Mouse (Mus musculus) heart, embryonic 11.5 days (tissue): ENCODE data around the gene Tsc22d4. TPM values are rescaled to one million over a fixed set of nuclear protein-coding genes. Genes with fewer than 3 reads are reported as not detected.
A peak's percentile ranks its signal among the peaks of the same experiment; 100 is the strongest.

Experiments used
- ATAC-seq: fragments of 200-750 bp; cut with Nextera tagmentation; replicated peaks from 2 replicates; pipeline ENCODE4 v1.8.0; 2017; ENCODE audit warnings: moderate library complexity; ENCODE audit not compliant: insufficient number of reproducible peaks, low FRiP score, low TSS enrichment
- H3K27ac ChIP-seq: fragments of 300-500 bp; sonication (generic); 2 replicates; pipeline ENCODE4 v1.5.1; 2014; ENCODE audit warnings: mild to moderate bottlenecking, low read depth, low read length
- H3K27me3 ChIP-seq: fragments of 300-500 bp; sonication (generic); 2 replicates; pipeline ENCODE4 v1.6.1; 2014; ENCODE audit warnings: mild to moderate bottlenecking, low read length, mixed read lengths; ENCODE audit not compliant: control insufficient read depth, insufficient read depth
- H3K36me3 ChIP-seq: fragments of 300-500 bp; sonication (generic); 2 replicates; pipeline ENCODE4 v1.6.1; 2014; ENCODE audit warnings: mild to moderate bottlenecking, low read length, moderate library complexity, mixed read lengths; ENCODE audit not compliant: control insufficient read depth, insufficient read depth
- H3K4me1 ChIP-seq: fragments of 300-500 bp; sonication (generic); 2 replicates; pipeline ENCODE4 v1.6.1; 2014; ENCODE audit warnings: low read length; ENCODE audit not compliant: control insufficient read depth, insufficient read depth
- H3K4me2 ChIP-seq: fragments of 300-500 bp; sonication (generic); 2 replicates; pipeline ENCODE4 v1.6.1; 2014; ENCODE audit warnings: mild to moderate bottlenecking, moderate library complexity
- H3K4me3 ChIP-seq: fragments of 300-500 bp; sonication (generic); 2 replicates; pipeline ENCODE4 v1.5.1; 2014; ENCODE audit warnings: low read depth, low read length
- H3K9ac ChIP-seq: fragments of 300-500 bp; sonication (generic); 2 replicates; pipeline ENCODE4 v1.6.1; 2014; ENCODE audit warnings: mild to moderate bottlenecking, low read depth, low read length, moderate library complexity
- H3K9me3 ChIP-seq: fragments of 300-500 bp; sonication (generic); replicated peaks from 2 replicates; pipeline ENCODE4 v1.6.1; 2016; ENCODE audit warnings: low read length; ENCODE audit not compliant: control insufficient read depth
- WGBS: fragments of 180-500 bp; shearing (Covaris S2); extraction: QIAGEN DNeasy Blood & Tissue Kit; methylation state at CpG from one replicate; pipeline ENCODE4 v1.1.7; 2014; ENCODE audit not compliant: insufficient replicate concordance; 5-methylcytosine and 5-hydroxymethylcytosine counted together
- polyA plus RNA-seq: library from polyadenylated mRNA; unstranded; fragments of >200 nt; fragmentation: Nextera tagmentation; extraction: Ambion mirVana; gene quantifications from 2 replicates; pipeline ENCODE4 v1.2.1, GENCODE M21; 2014

Gene Tsc22d4
- polyA plus RNA-seq, 1 experiment from 2014 or later: 139 TPM

DNA sequence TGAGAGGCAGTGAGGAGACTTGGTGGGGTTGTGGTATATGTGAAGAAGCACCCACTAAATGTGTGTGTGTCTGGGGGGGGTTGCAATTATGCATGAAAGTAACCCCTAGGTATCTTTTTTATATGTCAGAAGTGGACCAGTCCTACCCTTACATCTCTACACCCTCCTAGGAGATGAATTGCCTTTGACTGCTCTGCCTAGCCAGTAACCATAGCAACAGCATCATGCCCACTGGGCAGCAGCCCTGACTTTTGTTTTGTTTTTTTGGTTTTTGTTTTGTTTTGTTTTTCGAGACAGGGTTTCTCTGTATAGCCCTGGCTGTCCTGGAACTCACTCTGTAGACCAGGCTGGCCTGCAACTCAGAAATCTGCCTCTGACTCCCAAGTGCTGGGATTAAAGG lies 22.9 kb downstream of the Tsc22d4 start:
- WGBS: 74% methylated on average over 1 of the region's 1 CpGs
- ATAC-seq: no peak
- H3K27me3 ChIP-seq: no peaks in the 10 kb centered on the region

DNA sequence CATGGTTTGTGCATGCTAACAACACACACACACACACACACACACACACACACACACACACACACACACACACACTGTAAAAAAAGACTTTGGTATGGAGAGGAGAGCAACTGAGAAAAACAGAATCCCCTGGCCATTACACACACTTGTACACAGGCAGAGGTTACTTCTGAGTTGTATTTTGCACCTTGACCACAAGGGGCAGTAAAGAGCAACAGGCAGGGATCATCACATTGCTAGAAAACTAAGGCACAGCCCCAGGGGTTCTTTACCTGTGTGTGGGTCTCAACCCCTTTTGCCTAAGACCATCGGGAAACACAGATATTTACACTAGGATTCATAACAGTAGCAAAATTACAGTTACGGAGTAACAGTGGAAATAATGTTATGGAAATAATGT lies 25.2 kb downstream of the Tsc22d4 start:
- H3K36me3 ChIP-seq: peaks cover 3% of the 10 kb centered on the region; the same call in 1 of the 2 replicates
- H3K4me3 ChIP-seq: no peak overlapping the region
- H3K4me1 ChIP-seq: no peaks in the 10 kb centered on the region
- H3K9ac ChIP-seq: no peak overlapping the region
- H3K27me3 ChIP-seq: no peaks in the 10 kb centered on the region
- H3K27ac ChIP-seq: no peak overlapping the region
- 34% methylated on average over 2 of the region's 2 CpGs for WGBS
- ATAC-seq: no peak
- no peaks in the 10 kb centered on the region for H3K9me3 ChIP-seq
- H3K4me2 ChIP-seq: no peak overlapping the region

More for the DNA sequence above, 22.9 kb downstream of the Tsc22d4 start:
- Histone ChIP-seq H3K4me1 (no peaks in the 10 kb centered on the region), H3K4me3 (no peak overlapping the region), H3K9ac (no peak overlapping the region), H3K27ac (no peak overlapping the region), H3K36me3 (peaks cover 5% of the 10 kb centered on the region; the same call in 1 of the 2 replicates), H3K4me2 (no peak overlapping the region), H3K9me3 (no peaks in the 10 kb centered on the region)

DNA sequence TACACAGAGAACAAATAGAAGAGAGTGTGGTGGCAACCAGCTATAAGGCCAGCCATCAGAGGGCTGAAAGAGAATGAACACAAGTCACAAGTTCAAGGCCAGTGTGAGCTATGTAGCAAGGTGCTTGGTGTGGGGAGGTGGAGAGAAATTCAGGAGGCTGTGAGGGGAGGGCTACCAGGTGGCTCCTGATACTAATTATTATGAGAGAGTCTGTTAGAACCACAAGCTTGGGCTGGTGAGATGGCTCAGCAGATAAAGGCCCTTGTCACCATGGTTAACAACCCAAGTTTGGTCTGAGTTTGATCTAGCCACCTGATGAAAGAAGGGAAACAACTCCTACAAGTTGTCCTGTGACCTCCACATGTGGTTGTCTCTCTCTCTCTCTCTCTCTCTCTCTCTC lies 27.2 kb downstream of the Tsc22d4 start:
- H3K4me1 ChIP-seq: no peaks in the 10 kb centered on the region
- 0 out of 2 replicates have a peak overlapping the region, but pooled peaks have one; percentile 16 for H3K9ac ChIP-seq
- ATAC-seq: no peak
- H3K4me2 ChIP-seq: no peak overlapping the region
- no peaks in the 10 kb centered on the region for H3K9me3 ChIP-seq
- no peaks in the 10 kb centered on the region for H3K27me3 ChIP-seq
- no peak overlapping the region for H3K4me3 ChIP-seq
- H3K36me3 ChIP-seq: no peaks in the 10 kb centered on the region
- H3K27ac ChIP-seq: no peak overlapping the region

DNA sequence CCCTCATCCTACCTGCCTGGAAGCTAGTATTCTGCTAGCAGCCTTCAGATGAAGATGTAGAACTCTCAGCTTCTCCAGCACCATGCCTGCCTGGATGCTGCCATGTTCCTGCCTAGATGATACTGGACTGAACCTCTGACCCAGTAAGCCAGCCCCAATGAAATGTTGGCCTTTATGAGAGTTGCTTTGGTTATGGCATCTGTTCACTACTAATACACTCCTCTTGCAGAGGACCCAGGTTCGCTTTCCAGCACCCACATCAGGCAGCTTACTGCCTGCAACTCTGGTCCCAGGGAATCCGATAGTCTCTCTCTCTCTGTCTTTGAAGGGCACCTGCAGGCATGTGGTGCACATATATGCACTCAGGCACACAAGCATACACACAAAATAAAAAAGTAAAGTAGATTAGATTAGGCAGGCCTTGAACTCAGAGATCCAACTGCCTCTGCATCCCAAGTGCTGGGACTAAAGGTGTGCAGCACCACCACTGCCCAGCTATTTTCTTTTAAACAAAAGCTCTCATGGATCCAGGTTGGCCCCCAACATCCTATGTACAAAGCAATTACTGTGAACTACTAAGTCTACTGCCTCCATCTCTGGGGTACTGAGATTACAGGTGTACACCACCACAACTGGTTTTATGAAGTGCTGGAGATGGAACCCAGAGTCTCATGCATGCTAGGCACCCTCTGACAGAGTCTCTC lies 30.2 kb downstream of the Tsc22d4 start:
- H3K4me1 ChIP-seq: peaks cover 9% of the 10 kb centered on the region
- no peak overlapping the region for H3K4me3 ChIP-seq
- 92% methylated on average over 2 of the region's 2 CpGs for WGBS
- no peak overlapping the region for H3K27ac ChIP-seq
- no peaks in the 10 kb centered on the region for H3K27me3 ChIP-seq
- ATAC-seq: no peak
- no peak overlapping the region for H3K4me2 ChIP-seq
- H3K36me3 ChIP-seq: peaks cover 2% of the 10 kb centered on the region; the same call in 1 of the 2 replicates
- no peaks in the 10 kb centered on the region for H3K9me3 ChIP-seq
- H3K9ac ChIP-seq: no peak overlapping the region

DNA sequence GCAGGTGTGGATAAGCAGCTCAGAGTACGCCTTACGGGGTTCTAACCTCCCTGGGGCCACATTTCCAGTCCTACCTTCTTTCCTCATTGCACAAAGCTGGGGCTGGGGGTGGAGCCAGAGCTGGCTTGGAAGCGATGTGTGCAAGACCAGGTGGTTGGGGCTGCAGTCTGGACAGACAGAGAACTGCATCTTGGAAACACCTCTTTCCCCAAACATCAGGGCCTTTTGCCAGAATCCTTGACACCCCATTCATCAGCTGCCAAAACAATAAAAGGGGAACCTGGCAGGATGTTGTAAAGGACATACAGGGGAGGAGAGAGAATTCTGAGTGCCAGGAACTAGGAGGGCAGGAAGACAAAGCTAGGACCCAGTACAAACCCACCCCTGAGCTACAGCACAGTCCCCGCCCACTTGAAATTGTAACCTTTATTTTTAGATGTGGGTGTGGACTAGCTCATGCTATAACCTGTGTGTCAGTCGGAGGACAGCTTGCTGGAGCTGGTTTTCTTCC lies 30.9 kb downstream of the Tsc22d4 start:
- Histone ChIP-seq H3K4me2 (no peak overlapping the region; the same call in 1 of the 2 replicates), H3K4me3 (0 out of 2 replicates have a peak overlapping the region, but pooled peaks have one; percentile 8), H3K27ac (peak overlapping the region; percentile 35; the same call in 1 of the 2 replicates), H3K27me3 (no peaks in the 10 kb centered on the region), H3K36me3 (peaks cover 7% of the 10 kb centered on the region), H3K4me1 (peaks cover 9% of the 10 kb centered on the region), H3K9ac (no peak overlapping the region), H3K9me3 (no peaks in the 10 kb centered on the region)
- WGBS: 34% methylated on average over 5 of the region's 5 CpGs
- no peak for ATAC-seq

DNA sequence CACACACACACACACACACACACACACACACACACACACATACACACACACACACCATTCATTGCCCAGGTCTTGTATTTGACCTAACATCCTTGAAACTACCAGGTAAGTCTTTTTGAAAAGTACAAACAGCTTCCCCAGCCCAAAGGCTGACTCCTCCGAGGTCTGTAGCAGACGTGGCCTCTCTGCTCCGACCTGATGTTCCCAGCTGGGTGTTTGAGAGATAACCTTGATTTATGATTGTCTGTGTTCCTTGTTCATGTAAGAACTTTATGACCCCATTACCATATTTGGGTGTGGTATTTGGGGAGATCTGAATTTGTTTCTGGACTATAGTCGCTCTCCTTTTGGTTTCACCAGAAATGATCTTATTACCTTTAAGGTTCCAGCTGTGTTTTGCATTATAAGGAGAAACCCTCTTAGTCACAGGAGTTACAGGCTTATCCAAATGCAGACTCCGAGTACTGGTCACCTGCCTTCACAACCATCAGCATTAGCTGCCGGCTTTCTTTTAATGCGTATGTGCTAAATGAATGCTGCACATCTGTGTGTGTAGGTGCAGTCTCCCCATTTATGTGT lies 31.8 kb downstream of the Tsc22d4 start:
- ATAC-seq: no peak
- H3K4me2 ChIP-seq: no peak overlapping the region
- 79% methylated on average over 7 of the region's 7 CpGs for WGBS
- H3K27ac ChIP-seq: no peak overlapping the region
- H3K4me1 ChIP-seq: peaks cover 9% of the 10 kb centered on the region
- no peaks in the 10 kb centered on the region for H3K9me3 ChIP-seq
- H3K27me3 ChIP-seq: no peaks in the 10 kb centered on the region
- H3K36me3 ChIP-seq: peaks cover 15% of the 10 kb centered on the region
- no peak overlapping the region for H3K9ac ChIP-seq
- no peak overlapping the region for H3K4me3 ChIP-seq

DNA sequence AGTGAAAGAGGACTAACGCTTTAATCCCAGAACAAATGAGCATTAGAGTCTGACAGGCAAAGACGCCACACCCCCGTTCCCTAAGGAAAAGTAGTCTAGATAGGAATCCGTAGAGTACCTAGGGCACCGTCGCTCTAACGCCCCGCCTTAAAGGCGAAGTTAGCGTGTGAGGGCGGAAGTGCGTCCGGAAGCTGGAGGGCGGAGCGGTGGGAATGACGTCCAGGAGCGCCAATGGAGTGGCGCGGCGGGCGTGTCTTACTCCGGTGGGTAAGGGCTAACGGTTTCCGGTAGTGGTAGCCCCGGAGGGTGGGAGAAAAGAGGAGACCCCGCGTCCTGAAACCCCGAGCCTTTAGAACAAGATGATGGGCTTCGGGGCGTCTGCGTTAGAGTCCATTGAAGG lies 33.1 kb downstream of the Tsc22d4 start, which contains the start of gene Ppp1r35:
TSS of gene Ppp1r35 (plus strand) at position 215 of the 400 bp plus-strand sequence.
- ATAC-seq: peak; percentile 89
- H3K9me3 ChIP-seq: no peaks in the 10 kb centered on the region
- H3K36me3 ChIP-seq: peaks cover 22% of the 10 kb centered on the region
- H3K4me3 ChIP-seq: peak within 1 kb of the TSS; percentile 99
- peak within 1 kb of the TSS; percentile 99 for H3K4me2 ChIP-seq
- H3K4me1 ChIP-seq: peaks cover 19% of the 10 kb centered on the region
- 0% methylated on average over 31 of the region's 31 CpGs for WGBS
- H3K27ac ChIP-seq: peak within 1 kb of the TSS; percentile 87
- peak within 1 kb of the TSS; percentile 96 for H3K9ac ChIP-seq
- H3K27me3 ChIP-seq: no peaks in the 10 kb centered on the region

DNA sequence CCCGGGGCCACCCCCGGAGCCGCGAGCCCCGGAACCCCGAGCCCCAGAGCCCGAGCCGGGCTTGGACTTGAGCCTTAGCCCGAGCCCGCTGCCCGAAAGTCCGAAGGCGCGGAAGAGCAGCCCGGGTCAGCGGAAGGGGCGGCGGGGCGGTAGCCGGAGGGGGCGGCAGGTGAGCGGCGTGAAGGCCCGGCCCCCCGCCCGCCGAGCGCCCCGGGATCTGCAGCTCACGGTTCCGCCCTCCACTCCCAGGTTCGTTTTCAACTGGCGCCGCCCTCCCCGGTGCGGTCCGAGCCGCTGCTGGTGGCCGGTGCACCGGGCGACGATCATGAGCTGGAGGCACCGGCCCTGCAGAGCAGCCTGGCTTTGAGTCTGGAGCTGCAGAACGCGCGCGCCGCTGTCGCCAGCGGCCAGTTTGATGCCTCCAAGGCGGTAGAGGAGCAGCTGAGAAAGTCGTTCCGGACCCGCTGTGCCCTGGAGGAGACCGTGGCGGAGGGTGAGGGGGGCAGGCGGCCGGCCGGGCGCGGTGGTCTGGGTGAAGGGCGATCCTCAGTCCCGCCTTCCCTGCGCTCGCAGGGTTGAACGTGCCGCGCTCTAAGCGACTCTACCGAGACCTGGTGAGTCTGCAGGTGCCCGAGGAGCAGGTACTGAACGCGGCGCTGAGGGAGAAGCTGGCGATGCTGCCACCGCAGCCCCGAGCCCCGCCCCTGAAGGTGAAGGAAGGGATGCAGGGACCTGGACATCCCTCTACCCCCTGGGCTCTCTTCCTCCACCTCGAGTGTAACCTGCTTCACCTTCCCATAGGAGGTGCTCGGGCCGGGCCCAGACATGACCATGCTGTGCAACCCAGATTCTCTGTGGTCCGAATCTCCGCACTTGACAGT lies 33.8 kb downstream of the Tsc22d4 start:
- WGBS: under 1% methylated on average over 69 of the region's 83 CpGs
- Histone ChIP-seq H3K9me3 (no peaks in the 10 kb centered on the region), H3K27me3 (no peaks in the 10 kb centered on the region), H3K4me2 (peak overlapping the region; percentile 99), H3K36me3 (peaks cover 25% of the 10 kb centered on the region), H3K4me1 (peaks cover 25% of the 10 kb centered on the region), H3K9ac (peak overlapping the region; percentile 96), H3K27ac (peak overlapping the region; percentile 87), H3K4me3 (peak overlapping the region; percentile 99)
- peak; percentile 14; the same call in 1 of the 2 replicates for ATAC-seq
